Mouse (Mus musculus): Measurements from ENCODE around the gene Smim4.

The Smim4 gene

DNA sequence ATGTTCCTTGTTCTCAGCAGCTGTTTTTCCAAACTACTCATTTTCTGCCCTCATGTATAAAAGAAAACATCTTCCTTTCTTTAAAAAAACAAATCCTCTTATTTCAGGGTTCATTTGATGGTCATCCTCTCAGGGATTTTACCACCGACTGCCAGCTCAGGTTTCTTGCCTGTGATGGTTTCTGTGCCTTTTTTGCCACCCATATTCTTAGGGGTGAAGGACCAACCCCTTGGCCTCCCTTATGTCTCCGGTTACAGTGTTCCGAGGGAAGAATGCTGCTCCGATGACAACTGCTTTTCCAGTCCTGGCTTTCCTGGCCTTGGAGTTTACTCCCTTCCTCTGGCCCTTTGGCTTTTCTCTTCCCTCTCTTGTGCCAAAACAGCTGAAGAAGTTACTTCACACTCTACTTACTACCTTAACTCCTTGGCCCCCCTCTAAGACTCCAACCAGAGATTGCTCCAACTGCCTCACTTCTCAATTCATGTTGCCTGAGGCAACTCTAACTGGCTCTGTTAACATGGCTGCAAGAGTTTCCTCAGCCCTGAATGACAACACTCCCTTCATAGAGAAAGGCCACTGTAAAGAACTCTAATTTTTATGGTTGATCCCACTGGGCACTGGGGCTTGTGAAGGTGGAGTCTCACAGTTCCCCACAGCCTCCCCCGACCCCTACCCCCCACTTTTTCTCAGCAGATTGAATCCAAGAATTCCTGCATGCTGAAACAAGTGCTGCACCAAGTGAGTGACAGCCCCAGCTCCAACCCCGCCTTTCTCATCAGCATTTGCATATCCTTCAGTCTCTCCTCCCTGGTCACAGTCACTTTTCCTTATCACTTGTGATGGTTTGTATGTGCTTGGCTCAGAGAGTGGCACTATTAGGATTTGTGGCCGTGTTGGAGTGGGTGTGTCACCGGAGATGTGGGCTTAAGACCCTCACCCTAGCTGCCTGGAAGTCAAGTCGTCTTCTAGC is 3.4 kb downstream of the Smim4 start:
- ATAC-seq (ENCODE audit: low TSS enrichment) = no peak

DNA sequence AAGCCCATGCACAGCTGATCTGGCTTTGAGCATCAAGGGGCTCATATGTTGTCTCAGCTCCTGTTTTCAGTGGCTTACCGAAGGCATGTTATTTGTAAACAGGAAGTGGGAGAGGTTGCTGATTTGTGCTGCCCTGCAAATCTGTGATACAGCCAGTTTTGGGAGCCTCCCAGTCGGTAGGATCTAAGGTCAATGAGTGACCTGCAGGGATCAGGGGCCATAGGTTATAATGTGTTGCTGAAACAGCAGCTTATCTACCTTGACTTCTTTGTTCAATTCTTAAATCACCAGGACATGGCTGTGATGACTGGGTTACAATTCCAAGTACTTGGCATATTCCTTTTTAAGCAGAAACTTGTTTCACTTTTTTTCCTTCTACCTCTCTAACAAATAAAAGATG is 13.2 kb downstream of the Smim4 start:
- ATAC-seq (ENCODE audit: low TSS enrichment) = no peak

DNA sequence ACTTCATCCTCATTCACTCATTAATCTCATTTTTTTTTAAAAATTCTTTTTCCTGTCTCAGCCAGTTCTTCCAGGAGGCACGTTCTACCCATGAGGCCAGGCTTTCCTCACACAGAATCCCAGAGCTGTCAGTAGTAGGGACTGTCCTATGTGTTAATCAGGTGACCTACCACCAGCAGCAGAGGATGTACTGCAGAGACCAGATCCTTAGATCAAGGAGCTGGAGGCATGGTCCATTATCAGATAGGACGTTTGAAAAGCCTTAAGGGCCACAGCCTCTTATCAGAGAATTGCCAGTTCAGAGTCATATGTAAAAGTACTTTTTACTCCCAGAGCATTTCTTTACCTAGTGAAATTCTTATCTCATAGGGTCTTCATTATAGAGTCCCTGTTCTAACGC is 14.7 kb downstream of the Smim4 start:
- ATAC-seq (ENCODE audit: low TSS enrichment) = no peak

DNA sequence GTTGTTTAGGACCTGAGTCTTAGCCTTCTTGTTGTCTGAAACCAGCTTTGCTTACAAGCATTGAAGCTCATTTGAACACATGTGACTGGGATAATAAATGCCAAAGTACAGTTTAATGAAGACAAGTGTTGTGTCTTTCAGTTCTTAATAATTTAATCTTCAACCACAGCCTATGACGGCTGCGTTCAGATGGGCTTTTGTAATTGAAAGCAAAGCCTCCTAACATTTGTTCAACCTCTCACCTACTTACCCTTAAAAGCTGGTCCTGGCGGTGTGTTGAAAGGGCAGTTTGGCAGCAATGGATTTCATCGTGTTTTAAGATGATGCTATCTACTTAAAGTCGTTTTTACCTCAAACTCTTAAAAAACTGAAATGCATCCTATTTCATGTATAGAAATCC is 16.6 kb downstream of the Smim4 start:
- ATAC-seq (ENCODE audit: low TSS enrichment) = no peak

DNA sequence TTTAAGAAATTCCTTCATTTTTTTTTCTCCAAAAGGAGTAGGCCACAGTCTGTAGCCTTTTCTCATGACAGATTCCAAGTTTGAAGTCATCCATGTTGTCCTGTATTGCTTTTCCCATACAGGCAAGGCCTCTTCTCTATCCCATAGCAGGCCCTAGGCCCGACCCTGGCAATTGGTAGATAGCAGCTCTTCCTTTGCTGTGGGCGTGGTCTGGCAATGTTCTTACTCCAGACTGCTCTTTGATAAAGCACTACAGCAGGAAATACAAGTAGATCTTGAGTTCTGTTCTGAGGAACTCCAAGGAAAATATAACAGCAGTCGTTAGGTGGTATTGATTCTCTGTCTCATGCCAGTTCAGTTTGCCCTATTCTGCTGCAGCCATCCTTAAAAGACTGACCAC is 18.1 kb downstream of the Smim4 start:
- ATAC-seq (ENCODE audit: low TSS enrichment) = no peak

DNA sequence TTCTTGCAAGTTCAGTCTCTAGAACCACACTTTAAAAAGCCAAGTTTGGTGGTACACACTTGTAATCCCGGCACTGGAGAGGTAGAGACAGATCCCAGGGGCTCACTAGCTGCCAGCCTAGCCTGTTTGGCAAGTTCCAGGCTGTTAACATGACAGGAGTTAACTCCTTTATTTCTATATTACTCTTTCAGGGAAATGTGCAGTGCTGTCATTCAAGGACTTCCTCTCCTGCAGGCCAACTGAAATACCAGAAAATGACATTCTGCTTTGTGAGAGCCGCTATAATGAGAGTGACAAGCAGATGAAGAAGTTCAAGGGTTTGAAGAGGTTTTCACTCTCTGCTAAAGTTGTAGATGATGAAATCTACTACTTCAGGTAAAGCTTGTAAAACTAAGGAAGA is 23.6 kb downstream of the Smim4 start:
- ATAC-seq (ENCODE audit: low TSS enrichment) = no peak

DNA sequence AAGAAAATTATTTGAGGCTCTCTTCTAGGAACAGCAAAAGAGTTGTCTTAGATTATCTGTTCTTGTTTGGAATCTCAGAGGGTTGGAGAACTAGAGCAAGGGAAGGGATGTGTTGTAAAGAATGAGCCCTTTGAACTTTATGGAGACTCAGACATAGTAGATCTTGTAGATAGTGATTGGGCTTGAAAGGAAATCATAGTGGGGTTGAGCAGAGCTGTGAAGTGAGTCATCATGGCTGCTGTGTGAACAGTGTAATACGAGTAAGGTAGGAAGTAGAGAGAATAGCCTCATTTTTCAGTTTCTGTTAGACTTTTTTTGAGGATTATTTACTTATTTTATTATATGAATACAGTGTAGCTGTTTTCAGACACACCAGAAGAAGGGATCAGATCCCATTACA is 38.8 kb downstream of the Smim4 start:
- ATAC-seq (ENCODE audit: low TSS enrichment) = no peak

DNA sequence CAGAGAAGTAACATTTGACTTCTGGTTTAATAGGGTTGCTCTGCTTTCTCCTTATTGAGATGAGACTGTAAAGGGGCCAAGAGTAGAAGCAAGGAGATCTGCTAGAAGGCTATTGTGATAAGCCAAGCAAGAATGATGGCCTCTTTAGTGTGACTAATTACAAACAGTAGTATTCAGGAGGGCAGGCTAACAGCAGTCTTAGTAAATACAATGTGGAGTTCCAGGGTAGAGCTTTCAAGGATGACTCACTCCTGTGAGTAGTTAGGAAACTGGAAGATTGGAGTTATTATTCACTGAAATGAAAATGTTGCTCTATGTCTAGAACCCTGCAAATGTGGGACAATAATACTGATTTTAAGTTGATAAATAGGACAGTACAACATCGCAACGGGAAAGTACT is 40.2 kb downstream of the Smim4 start:
- no peak for ATAC-seq (ENCODE audit: low TSS enrichment)

DNA sequence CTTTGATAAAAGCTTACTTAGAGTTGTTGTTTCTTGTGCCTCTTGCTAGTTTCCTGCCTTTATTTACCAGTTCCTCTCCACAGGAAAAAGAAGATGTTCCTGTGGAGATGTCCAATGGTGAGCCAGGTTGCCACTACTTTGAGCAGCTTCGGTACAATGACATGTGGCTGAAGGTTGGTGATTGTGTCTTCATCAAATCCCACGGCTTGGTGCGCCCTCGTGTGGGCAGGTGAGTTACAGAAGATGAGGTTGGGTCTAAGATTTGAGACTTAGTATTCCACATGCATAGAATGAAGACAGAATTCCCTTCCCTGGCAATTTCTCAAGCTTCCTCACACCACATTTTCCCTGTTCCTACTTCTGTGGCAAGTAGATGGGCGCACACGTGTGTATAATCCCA is 41.3 kb downstream of the Smim4 start:
- ATAC-seq (ENCODE audit: low TSS enrichment) = no peak

DNA sequence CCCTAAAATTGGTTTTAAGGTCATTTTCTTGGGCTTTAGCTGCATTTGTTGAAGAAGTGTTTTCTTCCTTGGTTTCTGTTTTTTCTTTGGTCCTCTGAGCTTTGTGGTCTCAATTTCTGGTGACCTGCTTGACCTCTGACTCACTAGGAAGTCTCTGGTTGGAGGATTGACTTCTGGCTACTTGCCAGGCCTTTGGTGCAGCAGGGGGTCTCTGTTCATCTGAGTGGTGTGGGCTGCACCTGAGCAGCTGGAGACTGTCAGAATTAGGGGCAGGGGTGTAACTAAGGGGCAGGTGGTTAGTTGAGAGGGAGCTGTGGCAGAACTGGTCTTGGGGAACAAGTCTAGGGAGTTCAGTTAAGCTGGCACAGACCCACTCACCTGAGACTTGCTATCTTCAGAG is 47.6 kb downstream of the Smim4 start:
- no peak for ATAC-seq (ENCODE audit: low TSS enrichment)

DNA sequence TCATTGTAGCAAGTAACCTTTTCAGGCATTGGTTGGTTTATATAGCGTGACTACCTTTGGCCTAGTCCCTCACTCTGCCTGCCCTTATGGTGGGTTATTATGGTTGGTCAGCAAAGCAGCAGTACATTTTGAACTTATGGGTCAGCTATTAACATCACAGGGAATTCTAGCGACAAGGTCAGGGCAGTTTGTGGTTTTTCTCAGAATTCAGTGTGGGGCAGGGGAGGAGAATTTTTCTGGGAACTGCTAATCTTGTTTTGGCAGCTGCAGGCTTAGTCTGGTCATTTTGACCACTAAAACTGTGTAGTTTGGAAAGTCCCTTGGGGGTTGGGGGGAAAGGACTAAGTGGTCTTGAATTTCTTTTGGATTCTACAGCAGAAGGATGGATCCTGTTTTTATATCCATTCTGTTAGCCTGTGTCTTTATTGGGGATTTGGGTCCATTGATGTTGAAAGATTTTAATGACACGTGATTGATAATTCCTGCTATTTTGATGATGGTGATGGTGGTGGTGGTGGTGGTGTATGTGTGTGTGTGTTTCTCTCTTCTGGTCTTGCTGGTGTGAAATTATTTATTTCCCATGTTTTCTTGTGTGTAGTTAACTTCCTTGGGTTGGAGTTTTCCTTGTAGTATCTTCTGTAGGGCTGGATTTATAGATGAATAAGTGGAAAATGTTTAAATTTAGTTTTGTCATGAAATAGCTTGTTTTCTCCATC is 49.3 kb downstream of the Smim4 start:
- no peak for ATAC-seq (ENCODE audit: low TSS enrichment)

DNA sequence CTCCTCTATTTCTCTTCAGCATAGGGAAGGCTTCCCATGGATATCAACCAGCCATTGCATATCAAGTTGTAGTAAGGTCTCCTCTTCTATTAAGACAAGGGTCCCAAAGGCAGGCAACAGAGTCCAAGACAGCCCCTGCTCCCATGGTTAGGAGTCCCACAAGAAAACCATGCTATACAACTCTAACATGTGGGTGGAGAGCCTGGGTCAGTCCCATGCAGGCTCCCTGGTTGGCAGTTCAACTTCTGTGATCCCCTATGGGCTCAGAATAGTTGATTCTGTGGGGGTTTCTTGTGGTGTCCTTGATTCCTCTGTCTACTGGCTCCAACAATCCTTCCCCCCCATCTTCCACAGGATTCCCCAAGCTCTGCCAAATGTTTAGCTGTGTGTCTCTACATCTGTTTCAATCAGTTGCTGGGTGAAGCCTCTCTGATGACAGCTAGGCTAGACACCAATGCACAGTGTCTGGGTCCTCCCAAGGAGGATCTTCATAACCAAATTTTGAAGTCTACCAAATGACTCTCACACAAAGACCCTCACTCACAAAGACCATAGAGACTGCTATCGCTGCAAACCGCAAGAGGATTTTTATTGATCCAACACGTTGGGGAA is 50.1 kb downstream of the Smim4 start:
- no peak for ATAC-seq (ENCODE audit: low TSS enrichment)

DNA sequence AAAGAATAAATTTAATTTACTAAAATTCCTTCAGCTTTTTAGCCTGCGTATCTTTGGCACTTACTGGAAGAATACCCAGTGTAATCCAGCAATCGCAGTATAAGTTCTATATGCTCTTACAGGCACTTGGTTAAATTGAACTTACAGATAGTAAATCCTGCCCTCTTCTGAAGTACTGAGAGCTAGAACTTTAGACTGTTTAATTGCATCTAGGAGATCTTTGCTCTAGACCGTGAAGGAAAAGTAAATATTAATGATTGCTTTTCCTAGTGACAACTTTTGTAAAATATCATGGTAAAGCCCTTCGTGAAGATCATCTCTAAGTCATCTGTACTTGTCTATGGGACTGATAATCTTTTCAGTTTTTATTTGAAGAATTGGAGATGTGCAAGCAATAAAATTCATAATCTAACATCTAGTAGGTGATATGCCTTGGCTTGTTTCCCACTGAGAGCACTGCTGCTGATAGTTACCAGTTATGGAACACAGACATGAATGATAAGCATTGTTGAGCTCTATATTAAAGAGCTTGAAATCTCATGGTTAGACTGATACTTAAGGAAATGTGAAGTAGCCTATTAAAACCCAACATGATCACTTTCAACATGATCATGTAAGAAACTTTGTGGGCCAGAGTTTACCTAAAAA is 59.5 kb downstream of the Smim4 start:
- ATAC-seq (ENCODE audit: low TSS enrichment) = no peak

DNA sequence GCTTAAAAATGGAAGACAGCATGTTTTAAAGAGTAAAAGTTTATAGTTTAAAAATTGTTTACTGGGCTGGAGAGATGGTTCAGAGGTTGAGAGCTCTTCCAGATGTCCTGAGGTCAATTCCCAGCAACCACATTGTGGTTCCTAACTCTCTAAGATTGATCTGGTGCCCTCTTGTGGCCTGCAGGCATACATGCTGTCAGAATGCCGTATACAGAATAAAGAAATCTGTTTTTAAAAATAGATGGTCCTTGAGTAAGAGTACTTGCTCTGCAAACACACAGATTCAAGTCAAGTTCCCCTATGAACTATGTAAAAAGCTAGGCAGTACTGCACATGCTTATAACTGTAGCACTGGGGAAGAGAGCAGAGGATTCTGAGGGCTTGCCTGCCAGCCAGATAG is 66.5 kb downstream of the Smim4 start:
- ATAC-seq (ENCODE audit: low TSS enrichment) = no peak

DNA sequence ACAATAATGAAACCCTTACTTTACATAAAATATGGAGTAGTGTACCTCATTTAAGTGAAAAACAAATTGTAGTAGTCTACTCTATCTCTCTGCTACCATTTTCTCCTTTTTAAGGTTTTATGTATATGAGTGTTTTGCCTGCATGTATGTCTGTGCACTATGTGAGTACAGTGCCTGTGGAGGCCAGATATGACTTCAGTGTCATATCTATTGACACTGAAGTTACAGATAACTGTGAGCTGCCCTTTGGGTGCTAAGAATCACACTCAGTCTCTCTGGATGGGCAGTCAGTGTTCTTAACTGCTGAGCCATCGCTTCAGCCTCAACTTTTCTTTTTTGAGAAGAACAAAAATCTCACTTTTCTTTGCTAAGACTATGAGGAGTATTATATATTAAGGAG is 82.9 kb downstream of the Smim4 start:
- no peak for ATAC-seq (ENCODE audit: low TSS enrichment)

DNA sequence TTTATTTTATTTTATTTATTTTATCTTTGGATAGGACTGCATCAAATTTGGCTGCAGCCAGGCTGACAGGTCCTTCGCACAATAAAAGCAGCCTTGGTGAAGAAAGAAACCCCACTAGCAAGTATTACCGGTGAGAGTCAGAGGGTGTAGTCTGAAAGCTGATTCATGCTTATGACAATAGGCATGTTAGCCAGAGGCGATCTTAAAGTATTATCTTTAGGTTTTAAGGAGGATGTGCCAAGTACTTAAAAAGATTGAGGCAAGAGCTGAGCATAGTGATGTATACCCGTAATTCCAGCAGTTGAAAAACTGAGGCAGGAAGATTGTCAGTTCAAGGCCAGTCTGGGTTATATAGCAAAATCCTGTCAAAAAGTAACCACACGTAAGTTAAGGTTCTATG is 83.5 kb downstream of the Smim4 start:
- ATAC-seq (ENCODE audit: low TSS enrichment) = no peak
